Mouse (Mus musculus): ENCODE data around the gene Cst13.

GRCm38 (mm10) chr2:148870526-148870925 lies 50.6 kb downstream of the Cst13 start:
- TF ChIP-seq CTCF (IDR thresholded peaks at IDR 0.05; ENCODE audit: borderline replicate concordance, insufficient read depth, low read depth, low read length), result no peak
- no peak for TF ChIP-seq POLR2A (IDR thresholded peaks at IDR 0.05; ENCODE audit: borderline replicate concordance, insufficient read depth, low read length)

Data from cerebellum, adult 2 months (tissue).